ENCODE assay signal across 9 mouse cellular contexts in genomic region chr8:125034669-125035068, GRCm38 (mm10). TPM values are rescaled to one million over a fixed set of nuclear protein-coding genes. Genes with fewer than 3 reads are reported as not detected.
DNase-seq lines count a peak whose midpoint lies in the region; ATAC-seq and TF ChIP-seq lines count a peak whose summit lies in the region.
"Had no signal": no experiment of that assay in that cellular context is flagged by ENCODE, and none has a peak within 500 bp of the region (broad histone marks: within the 10 kb centered on the region; RNA-seq: fewer than 3 reads in every experiment).

No protein-coding gene starts in this region.

- H3K27me3 ChIP-seq in kidney, embryonic 15.5 days = no peaks in the 10 kb centered on the region
- H3K27me3 ChIP-seq in hindbrain, embryonic 13.5 days = no peaks in the 10 kb centered on the region
- no peaks in the 10 kb centered on the region for H3K27me3 ChIP-seq in midbrain, embryonic 14.5 days (ENCODE audit: control insufficient read depth, insufficient read depth, low read length)
- H3K27me3 ChIP-seq: liver, embryonic 15.5 days had no signal

- no peak for TF ChIP-seq POLR2A in brain, embryonic 14.5 days (IDR thresholded peaks at IDR 0.05; ENCODE audit: borderline replicate concordance, extremely low read depth, insufficient read depth, insufficient read length, poor library complexity, severe bottlenecking)

- peak; percentile 63 for DNase-seq in kidney, adult 18-20 months
- DNase-seq in brain, embryonic 14.5 days (ENCODE audit: low read depth) = peak; percentile 80
- peak; percentile 54 to 57 for DNase-seq in left cerebral cortex, postnatal 36 days (ENCODE audit: low spot score in 2 of 2)
- peak; percentile 81 for DNase-seq in midbrain, embryonic 14.5 days
- DNase-seq in spleen, postnatal 36 days (ENCODE audit: low spot score in 2 of 2) = peak; percentile 31 to 53

- H3K27ac ChIP-seq in kidney, embryonic 15.5 days = no peak overlapping the region
- peak overlapping the region; percentile 67 for H3K27ac ChIP-seq in hindbrain, embryonic 13.5 days
- H3K27ac ChIP-seq in midbrain, embryonic 14.5 days (replicated peaks; ENCODE audit: low read depth, low read length) = peak overlapping the region; percentile 32; the same call in 1 of the 2 replicates
- H3K27ac ChIP-seq: liver, embryonic 15.5 days had no signal

- H3K9ac ChIP-seq in kidney, embryonic 15.5 days = no peak overlapping the region
- no peak overlapping the region for H3K9ac ChIP-seq in hindbrain, embryonic 13.5 days
- H3K9ac ChIP-seq in midbrain, embryonic 14.5 days (replicated peaks; ENCODE audit: low read length) = no peak overlapping the region
- H3K9ac ChIP-seq: liver, embryonic 15.5 days had no signal

- 48% methylated on average over 8 of the region's 8 CpGs for WGBS in kidney, embryonic 15.5 days
- WGBS in hindbrain, embryonic 13.5 days = 22% methylated on average over 8 of the region's 8 CpGs
- WGBS in midbrain, embryonic 14.5 days = 15% methylated on average over 8 of the region's 8 CpGs

- 0 out of 2 replicates have a peak, but pooled peaks cover 3% of the 10 kb centered on the region for H3K4me1 ChIP-seq in kidney, embryonic 15.5 days
- peaks cover 9% of the 10 kb centered on the region for H3K4me1 ChIP-seq in hindbrain, embryonic 13.5 days (replicated peaks)
- no peaks in the 10 kb centered on the region for H3K4me1 ChIP-seq in midbrain, embryonic 14.5 days (ENCODE audit: control insufficient read depth, insufficient read depth, low read length)

- intact Hi-C loops in left cerebral cortex, postnatal 36 days (cut with DNase I) = loop anchor here (5.0 kb wide), 1 partner anchor 87 kb away; the partner anchor contains the start of gene Egln1

- ATAC-seq in kidney, embryonic 15.5 days (replicated peaks; ENCODE audit: low FRiP score) = no peak
- ATAC-seq in erythroid progenitor cell, adult 5-6 weeks (replicated peaks; ENCODE audit: low FRiP score, poor library complexity, severe bottlenecking) = peak; percentile 64
- ATAC-seq in hindbrain, embryonic 13.5 days (ENCODE audit: low FRiP score) = peak; percentile 49; the same call in 1 of the 2 replicates
- peak; percentile 69; the same call in 1 of the 2 replicates for ATAC-seq in midbrain, embryonic 14.5 days (ENCODE audit: low FRiP score, low TSS enrichment)

- H3K4me3 ChIP-seq in kidney, embryonic 15.5 days (replicated peaks) = no peak overlapping the region
- H3K4me3 ChIP-seq in hindbrain, embryonic 13.5 days = no peak overlapping the region
- no peak overlapping the region for H3K4me3 ChIP-seq in midbrain, embryonic 14.5 days (replicated peaks; ENCODE audit: low read depth, low read length)
- H3K4me3 ChIP-seq: liver, embryonic 15.5 days had no signal

- peak; percentile 82 for TF ChIP-seq CTCF in brain, embryonic 14.5 days (IDR thresholded peaks at IDR 0.05; ENCODE audit: borderline replicate concordance, extremely low read depth, insufficient read depth, insufficient read length)

- H3K36me3 ChIP-seq in kidney, embryonic 15.5 days = peaks cover 89% of the 10 kb centered on the region
- H3K36me3 ChIP-seq in hindbrain, embryonic 13.5 days = peaks cover 82% of the 10 kb centered on the region
- H3K36me3 ChIP-seq in midbrain, embryonic 14.5 days (ENCODE audit: control insufficient read depth, insufficient read depth, low read length) = peaks cover 75% of the 10 kb centered on the region

- H3K9me3 ChIP-seq in kidney, embryonic 15.5 days (replicated peaks) = no peaks in the 10 kb centered on the region
- no peaks in the 10 kb centered on the region for H3K9me3 ChIP-seq in hindbrain, embryonic 13.5 days
- H3K9me3 ChIP-seq in midbrain, embryonic 14.5 days (ENCODE audit: control insufficient read depth, low read length) = no peaks in the 10 kb centered on the region
- H3K9me3 ChIP-seq: liver, embryonic 15.5 days had no signal

- no peak overlapping the region for H3K4me2 ChIP-seq in kidney, embryonic 15.5 days
- no peak overlapping the region for H3K4me2 ChIP-seq in hindbrain, embryonic 13.5 days
- H3K4me2 ChIP-seq in midbrain, embryonic 14.5 days (ENCODE audit: low read length) = no peak overlapping the region
- H3K4me2 ChIP-seq: liver, embryonic 15.5 days had no signal

RNA-seq across cellular contexts. Expression of gene Disc1, which starts 19.3 kb away (rescaled TPM):
- polyA plus RNA-seq in kidney, embryonic 15.5 days (2015; fragmentation: Nextera tagmentation; extraction: Ambion mirVana) = 2.1 and 3.6 TPM in 2 replicates
- 1.6 and 2.1 TPM in 2 replicates for polyA plus RNA-seq in brain, embryonic 14.5 days (2012; rRNA removed)
- total RNA-seq in erythroid progenitor cell, adult 5-6 weeks (2015; ENCODE audit: low replicate concordance) = 0.84 TPM in 1 of 2 replicates, not detected in the other
- total RNA-seq in erythroid progenitor cell, adult 5-6 weeks (2017; ENCODE audit: low replicate concordance) = 0.51 and 1.6 TPM in 2 replicates
- 1.3 and 2.1 TPM in 2 replicates for polyA plus RNA-seq in hindbrain, embryonic 13.5 days (2015; fragmentation: Nextera tagmentation; extraction: Ambion mirVana)
- 1 to 10 TPM; 1.4 to 2.5 TPM for total RNA-seq in left cerebral cortex, postnatal 36 days (2021)
- polyA plus RNA-seq in midbrain, embryonic 14.5 days (2014; fragmentation: Nextera tagmentation; extraction: Ambion mirVana) = 0.78 and 0.98 TPM in 2 replicates

RNA-seq across cellular contexts. Expression of gene Tsnax, which starts 21.9 kb away (rescaled TPM):
- 118 and 119 TPM in 2 replicates for polyA plus RNA-seq in kidney, embryonic 15.5 days (2015; fragmentation: Nextera tagmentation; extraction: Ambion mirVana)
- 160 and 167 TPM in 2 replicates for polyA plus RNA-seq in brain, embryonic 14.5 days (2012; rRNA removed)
- 8.0 and 13.3 TPM in 2 replicates for total RNA-seq in erythroid progenitor cell, adult 5-6 weeks (2015; ENCODE audit: low replicate concordance)
- 6.7 and 7.0 TPM in 2 replicates for total RNA-seq in erythroid progenitor cell, adult 5-6 weeks (2017; ENCODE audit: low replicate concordance)
- polyA plus RNA-seq in hindbrain, embryonic 13.5 days (2015; fragmentation: Nextera tagmentation; extraction: Ambion mirVana) = 176 and 184 TPM in 2 replicates
- total RNA-seq in left cerebral cortex, postnatal 36 days (2021) = 100 to 1,000 TPM; 169 to 171 TPM
- 211 and 242 TPM in 2 replicates for polyA plus RNA-seq in midbrain, embryonic 14.5 days (2014; fragmentation: Nextera tagmentation; extraction: Ambion mirVana)
